Mouse (Mus musculus) limb, embryonic 13.5 days (tissue): ENCODE results near the gene Capn12. TPM values are rescaled to one million over a fixed set of nuclear protein-coding genes. Genes with fewer than 3 reads are reported as not detected.
A peak's percentile ranks its signal among the peaks of the same experiment; 100 is the strongest.

Source experiments
- ATAC-seq: fragments of 200-750 bp; cut with Nextera tagmentation; 2 replicates; pipeline ENCODE4 v1.8.0; 2017; ENCODE audit warnings: low read depth, moderate number of reproducible peaks, moderate TSS enrichment; ENCODE audit not compliant: low FRiP score
- H3K27ac ChIP-seq: fragments of 300-500 bp; sonication (generic); 2 replicates; pipeline ENCODE4 v1.5.1; 2015; ENCODE audit warnings: inconsistent platforms, mild to moderate bottlenecking, moderate library complexity
- H3K27me3 ChIP-seq: fragments of 300-500 bp; sonication (generic); 2 replicates; pipeline ENCODE4 v1.6.1; 2015; ENCODE audit warnings: mild to moderate bottlenecking, inconsistent platforms
- H3K36me3 ChIP-seq: fragments of 300-500 bp; sonication (generic); 2 replicates; pipeline ENCODE4 v1.6.1; 2015; ENCODE audit warnings: inconsistent platforms, mild to moderate bottlenecking, moderate library complexity
- H3K4me1 ChIP-seq: fragments of 300-500 bp; sonication (generic); 2 replicates; pipeline ENCODE4 v1.6.1; 2015; ENCODE audit warnings: inconsistent platforms
- H3K4me2 ChIP-seq: fragments of 300-500 bp; sonication (generic); replicated peaks from 2 replicates; pipeline ENCODE4 v1.6.1; 2015; ENCODE audit warnings: inconsistent platforms, mild to moderate bottlenecking, moderate library complexity
- H3K4me3 ChIP-seq: fragments of 300-500 bp; sonication (generic); 2 replicates; pipeline ENCODE4 v1.5.1; 2015; ENCODE audit warnings: moderate library complexity, mild to moderate bottlenecking, inconsistent platforms
- H3K9ac ChIP-seq: fragments of 300-500 bp; sonication (generic); 2 replicates; pipeline ENCODE4 v1.6.1; 2015; ENCODE audit warnings: mild to moderate bottlenecking, inconsistent platforms
- H3K9me3 ChIP-seq: fragments of 300-500 bp; sonication (generic); 2 replicates; pipeline ENCODE4 v1.6.1; 2016; ENCODE audit warnings: inconsistent platforms
- WGBS: fragments of 180-500 bp; shearing (Covaris S2); methylation state at CpG from one replicate; pipeline ENCODE4 v1.1.7; 2015; 5-methylcytosine and 5-hydroxymethylcytosine counted together
- polyA plus RNA-seq: library from polyadenylated mRNA; unstranded; fragments of >200 nt; fragmentation: Nextera tagmentation; extraction: Ambion mirVana; gene quantifications from 2 replicates; pipeline ENCODE4 v1.2.1, GENCODE M21; 2015

The Capn12 gene
- 0.94 and 0.97 TPM in 2 replicates for polyA plus RNA-seq

GRCm38 (mm10) chr7:28881199-28881598 lies at the start of gene Capn12:
Gene Capn12 (plus strand): TSS chr7:28881422.
- H3K27ac ChIP-seq = no peak within 1 kb of the TSS
- ATAC-seq = no peak
- H3K4me2 ChIP-seq = no peak within 1 kb of the TSS
- 0 out of 2 replicates have a peak, but pooled peaks cover 5% of the 10 kb centered on the region for H3K27me3 ChIP-seq
- H3K4me3 ChIP-seq = no peak within 1 kb of the TSS
- WGBS = 33% methylated on average over 13 of the region's 13 CpGs
- H3K9me3 ChIP-seq = no peaks in the 10 kb centered on the region
- H3K36me3 ChIP-seq = no peaks in the 10 kb centered on the region
- peaks cover 6% of the 10 kb centered on the region; the same call in 1 of the 2 replicates for H3K4me1 ChIP-seq
- H3K9ac ChIP-seq = no peak within 1 kb of the TSS

DNA sequence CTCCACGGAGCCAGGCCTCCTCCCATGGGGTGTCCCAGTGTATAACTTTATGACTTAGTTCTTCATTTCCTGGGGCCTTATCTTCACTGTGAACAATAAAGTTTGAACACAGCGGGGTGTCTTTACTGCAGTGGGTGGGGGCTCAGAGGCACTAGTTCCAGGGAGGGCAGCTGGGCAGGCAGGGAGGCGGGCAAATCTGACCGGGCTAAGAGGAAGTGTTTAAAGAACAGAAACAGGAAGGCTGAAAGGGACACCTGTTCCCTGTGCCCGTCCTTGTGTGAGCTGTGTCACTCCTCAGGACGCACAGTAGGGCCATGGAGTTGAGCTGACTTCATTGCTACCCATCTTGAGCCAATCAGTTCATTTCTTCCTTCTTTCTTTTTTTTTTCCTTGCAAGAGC lies 49.1 kb upstream of the Capn12 start:
- Histone ChIP-seq H3K4me1 (no peaks in the 10 kb centered on the region), H3K9ac (no peak overlapping the region), H3K36me3 (peaks cover 34% of the 10 kb centered on the region), H3K4me2 (no peak overlapping the region), H3K27me3 (no peaks in the 10 kb centered on the region), H3K4me3 (no peak overlapping the region), H3K27ac (no peak overlapping the region), H3K9me3 (no peaks in the 10 kb centered on the region)
- ATAC-seq = no peak
- WGBS = 67% methylated on average over 6 of the region's 6 CpGs

- 85% methylated on average over 6 of the region's 6 CpGs for WGBS
- peaks cover 34% of the 10 kb centered on the region for H3K36me3 ChIP-seq
- H3K27ac ChIP-seq = no peak within 1 kb of the TSS
- H3K9me3 ChIP-seq = no peaks in the 10 kb centered on the region
- H3K4me3 ChIP-seq = no peak within 1 kb of the TSS
- H3K9ac ChIP-seq = no peak within 1 kb of the TSS
- ATAC-seq = no peak
- no peak within 1 kb of the TSS for H3K4me2 ChIP-seq
- H3K4me1 ChIP-seq = no peaks in the 10 kb centered on the region
- no peaks in the 10 kb centered on the region for H3K27me3 ChIP-seq
These were observed 47.4 kb upstream of the Capn12 start, which contains the start of gene Lgals4 for GRCm38 (mm10) chr7:28833723-28834347. Gene Lgals4 (plus strand): TSS chr7:28833854.

- Histone ChIP-seq H3K27me3 (no peaks in the 10 kb centered on the region), H3K4me2 (no peak overlapping the region), H3K36me3 (peaks cover 7% of the 10 kb centered on the region), H3K9me3 (no peaks in the 10 kb centered on the region), H3K27ac (no peak overlapping the region), H3K9ac (no peak overlapping the region), H3K4me1 (no peaks in the 10 kb centered on the region), H3K4me3 (no peak overlapping the region)
- ATAC-seq = no peak
- 85% methylated on average over 5 of the region's 5 CpGs for WGBS
These were observed 44.3 kb upstream of the Capn12 start for GRCm38 (mm10) chr7:28836936-28837335.

DNA sequence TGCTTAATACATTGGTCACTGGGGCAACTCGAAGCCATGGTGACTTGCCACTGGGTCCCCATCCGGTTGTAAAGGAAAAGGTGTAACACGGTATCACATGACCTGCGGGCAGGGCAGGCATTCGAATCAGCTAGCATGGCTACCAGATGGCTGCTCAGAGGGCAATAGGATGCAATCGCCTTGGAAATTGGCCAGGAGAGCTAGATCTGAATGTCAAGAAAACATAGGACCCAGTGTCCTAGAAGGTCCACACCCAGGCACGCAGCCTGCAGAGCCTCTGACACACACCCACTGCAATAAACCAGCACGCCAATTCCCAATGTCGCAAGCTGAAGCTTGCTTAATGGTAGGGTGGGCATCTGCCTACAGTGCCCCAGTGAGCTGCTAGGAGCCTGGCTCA lies 42.9 kb upstream of the Capn12 start:
- Histone ChIP-seq H3K4me3 (no peak overlapping the region), H3K27ac (no peak overlapping the region), H3K9ac (no peak overlapping the region), H3K9me3 (no peaks in the 10 kb centered on the region), H3K4me2 (no peak overlapping the region), H3K27me3 (no peaks in the 10 kb centered on the region), H3K36me3 (no peaks in the 10 kb centered on the region), H3K4me1 (no peaks in the 10 kb centered on the region)
- no peak for ATAC-seq
- 65% methylated on average over 9 of the region's 9 CpGs for WGBS

DNA sequence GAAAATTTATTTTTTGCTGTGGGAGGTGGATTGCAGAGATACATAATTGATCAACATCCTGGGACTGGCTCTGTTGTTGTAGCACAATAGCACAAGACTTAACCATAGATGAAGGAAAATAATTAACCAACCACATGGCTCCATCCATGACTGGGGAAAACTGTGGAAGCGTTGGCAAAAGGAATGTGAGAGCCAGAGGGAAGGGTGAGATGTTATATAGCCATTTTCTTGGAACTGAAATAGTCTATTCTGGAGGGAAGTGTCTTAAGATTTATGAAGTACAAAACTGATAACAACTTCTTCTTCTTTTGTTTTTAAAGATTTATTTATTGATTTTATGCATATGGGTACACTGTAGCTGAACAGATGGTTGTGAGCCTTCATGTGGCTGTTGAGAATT lies 33.9 kb upstream of the Capn12 start:
- Histone ChIP-seq H3K4me1 (peaks cover 23% of the 10 kb centered on the region), H3K4me3 (no peak overlapping the region), H3K36me3 (no peaks in the 10 kb centered on the region), H3K27ac (no peak overlapping the region), H3K9ac (no peak overlapping the region), H3K27me3 (no peaks in the 10 kb centered on the region), H3K9me3 (no peaks in the 10 kb centered on the region), H3K4me2 (no peak overlapping the region)
- no peak for ATAC-seq
- WGBS = 63% methylated on average over 1 of the region's 1 CpGs

- no peak overlapping the region; the same call in 1 of the 2 replicates for H3K9ac ChIP-seq
- H3K4me3 ChIP-seq = no peak overlapping the region
- WGBS = 23% methylated on average over 1 of the region's 1 CpGs
- H3K4me1 ChIP-seq = peaks cover 23% of the 10 kb centered on the region
- no peaks in the 10 kb centered on the region for H3K27me3 ChIP-seq
- H3K36me3 ChIP-seq = no peaks in the 10 kb centered on the region
- H3K27ac ChIP-seq = peak overlapping the region; percentile 74; the same call in 1 of the 2 replicates
- H3K4me2 ChIP-seq = peak overlapping the region; percentile 21; the same call in 1 of the 2 replicates
- H3K9me3 ChIP-seq = no peaks in the 10 kb centered on the region; the same call in 1 of the 2 replicates
- peak; percentile 85 for ATAC-seq
These were observed 31.5 kb upstream of the Capn12 start for GRCm38 (mm10) chr7:28849700-28850236.

DNA sequence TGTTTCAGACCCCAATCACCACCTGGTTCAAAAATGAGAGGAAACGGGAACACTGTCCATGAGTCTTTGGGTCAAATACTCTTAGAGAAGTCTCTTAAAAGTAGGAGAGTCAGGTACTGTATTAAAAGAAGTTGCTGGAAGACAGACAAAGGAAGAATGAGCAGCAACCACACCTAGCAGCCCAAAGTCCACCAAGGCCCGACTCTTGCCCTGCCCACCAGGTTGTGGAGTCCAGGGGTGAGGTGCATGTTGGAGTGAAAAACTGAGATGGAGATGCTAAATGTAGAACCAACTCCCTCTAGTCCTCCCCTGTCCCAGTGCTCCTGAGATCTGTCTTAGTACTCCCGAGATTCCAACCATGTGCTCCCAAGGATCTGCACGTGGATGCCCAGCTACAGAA lies 30.6 kb upstream of the Capn12 start:
- Histone ChIP-seq H3K9me3 (no peaks in the 10 kb centered on the region; the same call in 1 of the 2 replicates), H3K4me3 (no peak overlapping the region), H3K27ac (peak overlapping the region; percentile 74; the same call in 1 of the 2 replicates), H3K9ac (no peak overlapping the region), H3K36me3 (no peaks in the 10 kb centered on the region), H3K4me2 (no peak overlapping the region), H3K4me1 (peaks cover 23% of the 10 kb centered on the region), H3K27me3 (no peaks in the 10 kb centered on the region)
- no peak for ATAC-seq
- WGBS = 73% methylated on average over 4 of the region's 4 CpGs

DNA sequence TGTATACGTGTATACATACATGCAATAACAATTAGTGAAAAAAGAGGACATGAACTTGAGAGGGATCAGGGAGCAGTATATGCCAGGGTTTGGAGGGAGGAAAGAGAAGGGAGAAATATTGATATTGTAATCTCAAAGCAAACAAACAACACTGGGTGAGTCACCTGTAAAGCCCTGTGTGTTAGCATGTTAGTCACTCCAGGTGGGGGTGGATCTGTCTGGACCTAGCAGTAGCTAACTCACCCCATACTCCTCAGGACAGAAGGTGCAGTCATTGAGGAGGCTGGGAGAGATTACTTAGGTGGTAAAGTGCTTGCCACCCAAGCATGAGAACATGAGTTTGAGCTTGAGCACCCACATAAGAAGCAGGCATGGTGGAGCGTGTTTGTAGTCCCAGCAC lies 21.3 kb upstream of the Capn12 start:
- no peaks in the 10 kb centered on the region for H3K36me3 ChIP-seq
- no peaks in the 10 kb centered on the region for H3K27me3 ChIP-seq
- no peak for ATAC-seq
- H3K9ac ChIP-seq = no peak overlapping the region
- WGBS = 92% methylated on average over 2 of the region's 2 CpGs
- H3K4me2 ChIP-seq = no peak overlapping the region
- no peak overlapping the region for H3K4me3 ChIP-seq
- H3K4me1 ChIP-seq = peaks cover 16% of the 10 kb centered on the region
- no peak overlapping the region for H3K27ac ChIP-seq
- 0 out of 2 replicates have a peak, but pooled peaks cover 4% of the 10 kb centered on the region for H3K9me3 ChIP-seq

- Histone ChIP-seq H3K4me2 (no peak overlapping the region), H3K27me3 (no peaks in the 10 kb centered on the region), H3K4me3 (no peak overlapping the region), H3K9ac (no peak overlapping the region), H3K4me1 (peaks cover 21% of the 10 kb centered on the region), H3K9me3 (0 out of 2 replicates have a peak, but pooled peaks cover 4% of the 10 kb centered on the region), H3K36me3 (no peaks in the 10 kb centered on the region), H3K27ac (no peak overlapping the region)
- whole genome bisulfite sequencing = 89% methylated on average over 6 of the region's 6 CpGs
- no peak for ATAC-seq
These were observed 20.3 kb upstream of the Capn12 start for GRCm38 (mm10) chr7:28860898-28861297.

GRCm38 (mm10) chr7:28862817-28863499 lies 18.3 kb upstream of the Capn12 start:
- H3K4me1 ChIP-seq = peaks cover 26% of the 10 kb centered on the region
- H3K36me3 ChIP-seq = no peaks in the 10 kb centered on the region
- H3K9ac ChIP-seq = no peak overlapping the region
- 0 out of 2 replicates have a peak, but pooled peaks cover 4% of the 10 kb centered on the region for H3K9me3 ChIP-seq
- H3K4me2 ChIP-seq = no peak overlapping the region
- no peak for ATAC-seq
- H3K27ac ChIP-seq = no peak overlapping the region
- H3K4me3 ChIP-seq = no peak overlapping the region
- H3K27me3 ChIP-seq = no peaks in the 10 kb centered on the region
- WGBS = 69% methylated on average over 15 of the region's 15 CpGs

GRCm38 (mm10) chr7:28863540-28863939 lies 17.7 kb upstream of the Capn12 start, which contains the start of gene Lgals7:
Gene Lgals7 (plus strand): TSS chr7:28863853.
- Histone ChIP-seq H3K27ac (0 out of 2 replicates have a peak within 1 kb of the TSS, but pooled peaks have one; percentile 44), H3K36me3 (no peaks in the 10 kb centered on the region), H3K9ac (no peak within 1 kb of the TSS; the same call in 1 of the 2 replicates), H3K4me2 (peak within 1 kb of the TSS; percentile 38), H3K27me3 (no peaks in the 10 kb centered on the region), H3K4me3 (peak within 1 kb of the TSS; percentile 2; the same call in 1 of the 2 replicates), H3K9me3 (0 out of 2 replicates have a peak, but pooled peaks cover 4% of the 10 kb centered on the region), H3K4me1 (peaks cover 26% of the 10 kb centered on the region)
- 63% methylated on average over 6 of the region's 6 CpGs for WGBS
- no peak for ATAC-seq
